Mouse (Mus musculus) hindbrain, embryonic 10.5 days (tissue): ENCODE data around the gene Mcrip1. TPM values are rescaled to one million over a fixed set of nuclear protein-coding genes. Genes with fewer than 3 reads are reported as not detected.
A peak's percentile ranks its signal among the peaks of the same experiment; 100 is the strongest.

Experiments used
- DNase-seq: peaks from one replicate; pipeline ENCODE4 v3.0.0-alpha.2; 2017; ENCODE audit warnings: low spot score
- H3K27ac ChIP-seq: fragments of 300-500 bp; sonication (generic); 2 replicates; pipeline ENCODE4 v1.5.1; 2016; ENCODE audit warnings: mild to moderate bottlenecking, moderate library complexity
- H3K27me3 ChIP-seq: fragments of 300-500 bp; sonication (generic); 2 replicates; pipeline ENCODE4 v1.6.1; 2016; ENCODE audit warnings: mild to moderate bottlenecking; ENCODE audit not compliant: poor library complexity, insufficient read depth, severe bottlenecking
- H3K36me3 ChIP-seq: fragments of 300-500 bp; sonication (generic); 2 replicates; pipeline ENCODE4 v1.6.1; 2016; ENCODE audit warnings: mild to moderate bottlenecking, moderate library complexity
- H3K4me1 ChIP-seq: fragments of 300-500 bp; sonication (generic); replicated peaks from 2 replicates; pipeline ENCODE4 v1.6.1; 2016; ENCODE audit warnings: mild to moderate bottlenecking
- H3K4me3 ChIP-seq: fragments of 300-500 bp; sonication (generic); 2 replicates; pipeline ENCODE4 v1.5.1; 2016; ENCODE audit warnings: mild to moderate bottlenecking, moderate library complexity
- H3K9me3 ChIP-seq: fragments of 300-500 bp; sonication (generic); 2 replicates; pipeline ENCODE4 v1.6.1; 2016; ENCODE audit warnings: mild to moderate bottlenecking, moderate library complexity
- WGBS: fragments of 180-500 bp; shearing (Covaris S2); methylation state at CpG from one replicate; pipeline ENCODE4 v1.1.7; 2016; 5-methylcytosine and 5-hydroxymethylcytosine counted together
- polyA plus RNA-seq: library from polyadenylated mRNA; unstranded; fragments of >200 nt; fragmentation: Nextera tagmentation; extraction: Ambion mirVana; gene quantifications from 2 replicates; pipeline ENCODE4 v1.2.1, GENCODE M21; 2016

Mcrip1 gene
- polyA plus RNA-seq, 1 experiment from 2014 or later, result 261 TPM

DNA sequence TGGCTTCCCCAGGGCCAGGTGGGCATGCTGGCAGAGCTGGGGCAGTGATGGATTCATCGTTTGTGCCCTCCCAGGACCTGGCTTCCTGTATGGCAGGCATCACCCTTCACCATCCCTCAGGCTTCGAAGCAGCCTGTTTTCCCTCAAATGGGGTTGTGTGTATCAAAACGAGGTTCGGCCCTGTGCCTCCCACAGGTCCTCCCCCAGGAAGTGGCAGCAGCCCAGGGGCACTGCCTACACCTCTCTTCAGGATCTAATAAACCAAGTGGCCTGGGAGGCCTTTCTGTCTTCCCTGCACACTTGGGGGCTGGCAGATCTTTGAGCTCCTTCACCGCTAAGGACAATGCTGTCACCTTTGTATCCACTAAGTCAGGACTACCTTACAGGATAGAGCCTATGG is 50.6 kb downstream of the Mcrip1 start:
- H3K27ac ChIP-seq, result no peak overlapping the region; the same call in 1 of the 2 replicates
- DNase-seq, result no peak
- H3K9me3 ChIP-seq, result no peaks in the 10 kb centered on the region
- WGBS, result 92% methylated on average over 5 of the region's 5 CpGs
- H3K36me3 ChIP-seq, result peaks cover 55% of the 10 kb centered on the region
- H3K4me3 ChIP-seq, result peak overlapping the region; percentile 20; the same call in 1 of the 2 replicates
- H3K4me1 ChIP-seq, result peaks cover 14% of the 10 kb centered on the region
- no peaks in the 10 kb centered on the region for H3K27me3 ChIP-seq

DNA sequence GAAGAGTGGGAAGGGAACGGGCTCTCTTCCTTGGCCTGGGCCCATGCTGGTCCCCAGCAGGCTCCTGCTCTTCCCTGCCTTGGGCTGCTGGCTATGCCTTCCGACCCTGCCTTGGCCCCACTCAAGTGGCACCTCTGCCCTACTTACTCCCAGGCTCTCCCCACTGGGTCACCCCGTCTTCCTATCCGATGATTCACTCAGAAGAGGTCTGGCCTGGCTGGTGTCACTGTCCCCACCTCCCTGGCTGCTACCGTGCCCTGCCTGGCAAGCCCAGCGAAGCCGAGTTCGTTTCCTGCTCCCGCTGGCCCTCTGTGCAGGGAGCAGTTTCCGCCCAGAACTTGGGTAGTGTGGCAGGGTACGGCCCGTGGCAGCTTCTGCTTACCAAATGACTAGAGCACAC is 51.3 kb downstream of the Mcrip1 start:
- H3K4me1 ChIP-seq, result peaks cover 21% of the 10 kb centered on the region
- peak overlapping the region; percentile 2; the same call in 1 of the 2 replicates for H3K27ac ChIP-seq
- H3K9me3 ChIP-seq, result no peaks in the 10 kb centered on the region
- H3K4me3 ChIP-seq, result no peak overlapping the region
- H3K36me3 ChIP-seq, result peaks cover 56% of the 10 kb centered on the region
- 92% methylated on average over 12 of the region's 12 CpGs for WGBS
- no peak for DNase-seq
- no peaks in the 10 kb centered on the region for H3K27me3 ChIP-seq

DNA sequence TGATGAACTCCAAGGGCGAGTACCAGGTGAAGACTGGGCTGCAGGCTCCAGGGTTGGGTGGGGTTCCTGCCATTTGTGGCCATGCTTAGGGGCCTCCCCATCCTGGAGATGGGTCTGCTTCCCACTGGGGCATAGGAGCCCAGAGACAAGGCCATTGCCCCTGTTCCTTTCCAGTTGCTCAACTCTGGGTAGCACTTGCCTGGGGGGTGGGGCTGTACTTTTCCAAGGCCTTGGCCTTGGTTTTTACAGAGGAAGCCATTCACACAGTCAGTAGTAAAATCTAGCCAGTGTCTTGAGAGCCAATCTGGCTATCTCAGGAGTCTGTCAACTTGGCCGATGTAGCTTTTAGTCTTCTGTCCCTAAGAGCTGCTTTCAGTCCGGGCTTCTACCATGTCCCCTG is 52.1 kb downstream of the Mcrip1 start:
- DNase-seq, result no peak
- no peak overlapping the region for H3K27ac ChIP-seq
- 93% methylated on average over 3 of the region's 3 CpGs for WGBS
- no peak overlapping the region for H3K4me3 ChIP-seq
- H3K4me1 ChIP-seq, result peaks cover 29% of the 10 kb centered on the region
- no peaks in the 10 kb centered on the region for H3K27me3 ChIP-seq
- peaks cover 56% of the 10 kb centered on the region for H3K36me3 ChIP-seq
- no peaks in the 10 kb centered on the region for H3K9me3 ChIP-seq

DNA sequence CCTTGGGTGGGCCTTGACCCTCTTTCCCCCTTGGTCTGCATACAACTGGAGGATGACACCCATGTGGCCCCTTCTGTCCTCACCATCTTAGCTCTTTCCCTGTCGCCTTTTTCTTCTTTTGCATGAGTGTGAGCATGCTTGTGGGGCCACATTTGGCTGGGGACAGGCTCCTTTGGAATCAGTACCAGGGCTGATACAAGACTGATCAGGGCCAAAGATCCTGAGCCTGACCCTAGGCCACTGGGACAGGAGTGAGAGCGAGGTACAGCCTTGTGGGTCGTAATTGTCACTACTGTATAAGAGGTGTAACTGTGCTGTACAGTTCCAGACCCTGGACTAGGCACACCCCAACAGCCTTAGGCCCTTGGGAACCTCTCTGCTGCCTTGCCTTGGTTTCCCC is 55.6 kb downstream of the Mcrip1 start:
- no peak overlapping the region for H3K4me3 ChIP-seq
- H3K4me1 ChIP-seq, result peaks cover 53% of the 10 kb centered on the region
- H3K36me3 ChIP-seq, result peaks cover 65% of the 10 kb centered on the region
- no peaks in the 10 kb centered on the region for H3K9me3 ChIP-seq
- H3K27me3 ChIP-seq, result no peaks in the 10 kb centered on the region
- WGBS, result 88% methylated on average over 3 of the region's 3 CpGs
- no peak overlapping the region for H3K27ac ChIP-seq
- DNase-seq, result no peak

- Histone ChIP-seq H3K4me1 (peaks cover 49% of the 10 kb centered on the region), H3K4me3 (peak overlapping the region; percentile 96), H3K36me3 (peaks cover 65% of the 10 kb centered on the region), H3K27ac (peak overlapping the region; percentile 94; the same call in 1 of the 2 replicates), H3K9me3 (no peaks in the 10 kb centered on the region), H3K27me3 (no peaks in the 10 kb centered on the region)
- 67% methylated on average over 3 of the region's 3 CpGs for WGBS
- no peak for DNase-seq
These were observed 56.2 kb downstream of the Mcrip1 start for GRCm38 (mm10) chr11:120493351-120493750.

Other genes with a start within 250 kb of the Mcrip1 start
- 3,119 and 3,536 TPM in 2 replicates for gene Actg1, start 201.2 kb downstream of the Mcrip1 start, polyA plus RNA-seq
- 0.50 and 0.77 TPM in 2 replicates for gene Fscn2, start 188.2 kb downstream of the Mcrip1 start, polyA plus RNA-seq
- gene Faap100, start 171.0 kb downstream of the Mcrip1 start, polyA plus RNA-seq, result 38.0 and 45.9 TPM in 2 replicates
- 47.7 and 49.3 TPM in 2 replicates for gene Nploc4, start 112.0 kb downstream of the Mcrip1 start, polyA plus RNA-seq
- 0.12 and 0.46 TPM in 2 replicates for gene Tspan10, start 107.1 kb downstream of the Mcrip1 start, polyA plus RNA-seq
- gene Pde6g, start 96.2 kb downstream of the Mcrip1 start, polyA plus RNA-seq, result 0.31 and 0.35 TPM in 2 replicates
- gene Oxld1, start 91.7 kb downstream of the Mcrip1 start, polyA plus RNA-seq, result 12.5 and 13.2 TPM in 2 replicates
- 34.4 and 37.3 TPM in 2 replicates for gene Ccdc137, start 91.6 kb downstream of the Mcrip1 start, polyA plus RNA-seq
- 59.6 and 62.3 TPM in 2 replicates for gene Arl16, start 82.1 kb downstream of the Mcrip1 start, polyA plus RNA-seq
- gene Mrpl12, start 65.1 kb downstream of the Mcrip1 start, polyA plus RNA-seq, result 171 and 186 TPM in 2 replicates
- 50.6 and 53.3 TPM in 2 replicates for gene Slc25a10, start 57.9 kb downstream of the Mcrip1 start, polyA plus RNA-seq
- 0.14 and 0.17 TPM in 2 replicates for gene Gcgr, start 19.0 kb downstream of the Mcrip1 start, polyA plus RNA-seq
- 0.27 TPM in 1 of 2 replicates, not detected in the other for gene Ppp1r27, start 1.4 kb upstream of the Mcrip1 start, polyA plus RNA-seq
- 519 and 570 TPM in 2 replicates for gene P4hb, start 23.5 kb upstream of the Mcrip1 start, polyA plus RNA-seq
- 799 and 820 TPM in 2 replicates for gene Arhgdia, start 31.9 kb upstream of the Mcrip1 start, polyA plus RNA-seq
- gene Alyref, start 48.6 kb upstream of the Mcrip1 start, polyA plus RNA-seq, result 607 and 643 TPM in 2 replicates
- gene Anapc11, start 48.7 kb upstream of the Mcrip1 start, polyA plus RNA-seq, result 237 TPM in 2 replicates
- 0.34 and 0.63 TPM in 2 replicates for gene Npb, start 58.8 kb upstream of the Mcrip1 start, polyA plus RNA-seq
- gene Pcyt2, start 68.2 kb upstream of the Mcrip1 start, polyA plus RNA-seq, result 139 and 160 TPM in 2 replicates
- 37.0 and 42.4 TPM in 2 replicates for gene Sirt7, start 75.5 kb upstream of the Mcrip1 start, polyA plus RNA-seq
- 23.1 and 26.2 TPM in 2 replicates for gene Mafg, start 83.9 kb upstream of the Mcrip1 start, polyA plus RNA-seq
- 37.6 and 38.7 TPM in 2 replicates for gene Pycr1, start 94.0 kb upstream of the Mcrip1 start, polyA plus RNA-seq
- not detected in 2 replicates for gene Myadml2, start 98.4 kb upstream of the Mcrip1 start, polyA plus RNA-seq
- gene Notum, start 111.4 kb upstream of the Mcrip1 start, polyA plus RNA-seq, result 2.3 and 4.3 TPM in 2 replicates
- gene Aspscr1, start 123.2 kb upstream of the Mcrip1 start, polyA plus RNA-seq, result 147 and 178 TPM in 2 replicates
- gene Cenpx, start 164.0 kb upstream of the Mcrip1 start, polyA plus RNA-seq, result 129 and 137 TPM in 2 replicates
- 55.8 and 57.7 TPM in 2 replicates for gene Lrrc45, start 164.2 kb upstream of the Mcrip1 start, polyA plus RNA-seq
- 31.0 and 58.2 TPM in 2 replicates for gene Rac3, start 171.7 kb upstream of the Mcrip1 start, polyA plus RNA-seq
- gene Dcxr, start 177.6 kb upstream of the Mcrip1 start, polyA plus RNA-seq, result 17.9 and 19.8 TPM in 2 replicates
- gene Cbr2, start 182.4 kb upstream of the Mcrip1 start, polyA plus RNA-seq, result 1.6 and 2.1 TPM in 2 replicates
- gene Hmga1b, start 213.1 kb upstream of the Mcrip1 start, polyA plus RNA-seq, result 8.9 and 12.2 TPM in 2 replicates
- 46.4 and 63.7 TPM in 2 replicates for gene Rfng, start 234.5 kb upstream of the Mcrip1 start, polyA plus RNA-seq
- 276 and 285 TPM in 2 replicates for gene Gps1, start 234.5 kb upstream of the Mcrip1 start, polyA plus RNA-seq
- gene Dus1l, start 246.7 kb upstream of the Mcrip1 start, polyA plus RNA-seq, result 95.4 and 97.1 TPM in 2 replicates